Mouse (Mus musculus) megakaryocyte-erythroid progenitor cell, adult 5-6 weeks (primary cell): ENCODE measurements around the gene Slc38a4. TPM values are rescaled to one million over a fixed set of nuclear protein-coding genes. Genes with fewer than 3 reads are reported as not detected.

Experiments
- ATAC-seq: replicated peaks from 2 replicates; pipeline ENCODE4 v1.8.0; 2016; ENCODE audit warnings: mild to moderate bottlenecking, inconsistent platforms; ENCODE audit not compliant: severe bottlenecking, poor library complexity, low FRiP score, low TSS enrichment
- total RNA-seq, 2 experiments: library from RNA; stranded (forward) in 1 of 2; stranded (reverse) in 1 of 2; fragments of 200-1000, 215-1000 nt in 1 of 2; fragments of >200 nt in 1 of 2; fragmentation: Nextera tagmentation in 1 of 2; gene quantifications; 2 replicates each; pipeline ENCODE4 v1.2.3; 2014 to 2017

Slc38a4 gene
- total RNA-seq, 2 experiments from 2014 or later = not detected

DNA sequence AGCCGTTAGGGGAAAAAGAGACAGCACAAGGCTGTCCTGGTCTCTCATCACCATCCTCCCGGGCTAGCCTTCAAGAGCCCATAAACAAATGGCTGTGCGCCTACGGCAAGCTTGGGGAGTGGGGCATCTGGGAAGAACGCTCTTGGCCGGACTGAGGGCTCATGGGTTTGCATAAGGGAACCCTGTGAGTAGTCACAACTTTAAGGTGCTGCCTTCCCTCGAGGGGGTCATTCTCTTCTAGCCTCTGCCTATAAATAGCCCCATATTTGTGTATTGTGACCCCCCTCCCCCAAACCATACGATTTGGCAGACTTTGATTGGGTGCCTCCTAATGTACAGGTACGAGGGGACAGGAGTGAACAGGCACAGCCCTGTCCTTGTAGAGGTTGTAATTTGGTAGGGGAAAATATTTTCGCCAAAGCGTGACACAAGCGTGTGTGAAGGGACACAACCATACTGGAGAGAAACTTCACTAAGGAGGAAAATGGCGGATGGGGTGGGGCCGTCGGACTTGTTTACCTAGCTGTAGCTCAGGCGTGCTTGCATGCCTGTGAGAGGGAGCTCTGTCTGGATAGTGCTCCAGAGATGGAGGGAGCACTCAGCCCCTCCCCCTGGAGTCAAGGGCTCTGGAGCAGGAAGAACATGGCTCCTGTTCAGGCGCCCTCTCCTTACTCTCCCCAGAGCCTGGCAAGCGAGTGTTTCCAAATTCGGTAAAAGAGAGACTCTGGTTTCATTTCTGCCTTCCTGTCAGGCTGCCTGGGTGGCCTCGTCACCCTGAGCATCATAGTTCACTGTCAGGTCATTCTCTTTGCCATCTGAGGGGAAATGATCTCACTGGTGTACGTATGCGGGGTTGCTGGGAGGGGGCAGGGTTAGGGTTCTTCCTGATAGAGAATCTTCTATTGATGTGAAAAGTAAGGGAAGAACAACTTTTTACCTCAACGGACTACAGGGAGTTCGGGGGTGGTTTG is 3.6 kb upstream of the Slc38a4 start:
- ATAC-seq = no peak

DNA sequence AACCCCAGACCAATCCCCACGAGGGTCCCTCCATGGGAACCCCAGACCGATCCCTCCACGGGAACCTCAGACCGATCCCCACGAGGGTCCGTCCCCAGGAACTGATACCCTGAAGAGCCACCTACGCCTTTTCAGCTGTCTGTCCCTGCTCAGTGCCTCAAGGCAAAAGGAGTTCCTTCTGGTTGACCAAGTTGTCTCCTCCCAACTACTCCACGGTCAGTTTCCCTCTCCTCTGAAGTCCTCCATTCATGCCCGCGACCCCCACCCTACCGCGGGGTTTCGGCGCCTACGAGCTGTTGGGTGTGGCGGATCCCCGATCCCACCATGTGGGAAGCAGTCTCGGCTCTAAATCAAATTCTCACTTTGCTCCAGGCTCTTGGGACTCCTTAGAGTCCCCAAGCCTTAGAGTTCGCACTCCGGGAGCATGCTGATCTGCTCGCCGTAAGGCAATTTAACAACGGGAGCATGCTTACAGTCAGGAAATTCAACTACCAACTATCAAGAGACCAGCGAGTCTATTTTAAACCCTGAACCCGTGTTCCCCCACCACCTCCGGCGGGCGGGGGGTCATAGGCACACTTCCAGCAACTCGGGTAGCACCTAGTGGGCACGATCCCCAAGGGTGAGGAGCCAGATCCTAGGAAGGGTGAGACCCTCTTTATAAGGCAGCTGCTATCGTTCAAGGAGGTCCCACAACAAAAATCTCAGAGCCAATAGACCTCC is 828 bp downstream of the Slc38a4 start:
- ATAC-seq = no peak

DNA sequence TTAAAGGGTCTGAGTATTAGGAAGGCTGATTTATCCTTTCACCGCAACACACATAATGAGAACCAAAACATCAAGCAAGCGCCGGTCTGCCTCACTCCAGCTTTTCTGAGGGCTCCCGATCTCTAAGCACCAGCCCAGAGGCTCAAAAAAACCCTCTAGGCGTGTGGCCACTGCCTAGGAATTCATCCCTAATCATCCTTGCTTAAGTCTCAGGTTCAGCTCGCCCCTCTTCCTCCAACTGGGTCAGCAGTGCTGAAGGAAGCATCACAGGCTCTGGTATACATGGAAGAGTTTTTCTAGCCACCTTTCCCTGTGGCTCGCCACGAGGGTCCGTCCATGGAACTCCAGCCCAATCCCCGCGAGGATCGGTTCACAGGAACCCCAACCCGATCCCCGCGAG is 1.6 kb downstream of the Slc38a4 start:
- ATAC-seq = no peak

DNA sequence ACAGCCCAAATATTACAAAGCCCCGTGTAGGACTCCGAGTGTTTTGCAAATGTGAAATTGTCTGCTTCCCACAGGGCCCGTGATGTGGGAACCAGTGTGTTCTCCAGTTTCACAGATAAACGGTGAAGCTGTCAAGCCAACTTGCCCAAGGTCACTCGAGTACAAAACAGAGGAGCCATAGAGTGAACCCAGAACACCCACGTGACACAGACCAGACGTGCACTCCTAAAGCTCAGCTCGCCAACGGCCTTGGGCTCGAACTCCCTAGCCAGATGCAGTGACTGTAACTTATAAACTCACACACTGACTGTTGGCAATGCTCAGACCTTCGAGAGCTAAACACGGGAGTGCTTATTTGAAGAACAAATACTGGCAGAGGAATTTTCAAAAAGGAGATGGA is 5.3 kb downstream of the Slc38a4 start:
- ATAC-seq = no peak

DNA sequence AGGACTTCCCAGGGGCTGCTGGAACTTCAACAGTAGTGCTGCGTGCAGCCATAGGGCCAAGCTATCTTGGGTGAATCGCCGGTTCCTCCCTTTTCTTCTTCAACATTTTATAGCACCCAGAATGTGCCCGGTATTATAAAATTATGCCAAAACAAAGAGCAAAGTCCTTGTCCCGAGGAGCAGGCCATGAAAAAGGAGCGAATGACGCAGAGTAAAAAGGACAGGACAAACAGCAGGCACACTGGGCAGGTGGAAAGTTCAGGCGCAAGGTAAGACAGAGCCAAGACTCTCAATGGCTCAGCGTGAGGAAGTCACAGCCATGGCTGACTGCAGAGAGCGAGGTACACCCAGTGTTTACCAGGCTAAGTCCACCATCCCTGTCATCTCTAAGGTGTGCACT is 5.7 kb downstream of the Slc38a4 start:
- ATAC-seq = no peak

DNA sequence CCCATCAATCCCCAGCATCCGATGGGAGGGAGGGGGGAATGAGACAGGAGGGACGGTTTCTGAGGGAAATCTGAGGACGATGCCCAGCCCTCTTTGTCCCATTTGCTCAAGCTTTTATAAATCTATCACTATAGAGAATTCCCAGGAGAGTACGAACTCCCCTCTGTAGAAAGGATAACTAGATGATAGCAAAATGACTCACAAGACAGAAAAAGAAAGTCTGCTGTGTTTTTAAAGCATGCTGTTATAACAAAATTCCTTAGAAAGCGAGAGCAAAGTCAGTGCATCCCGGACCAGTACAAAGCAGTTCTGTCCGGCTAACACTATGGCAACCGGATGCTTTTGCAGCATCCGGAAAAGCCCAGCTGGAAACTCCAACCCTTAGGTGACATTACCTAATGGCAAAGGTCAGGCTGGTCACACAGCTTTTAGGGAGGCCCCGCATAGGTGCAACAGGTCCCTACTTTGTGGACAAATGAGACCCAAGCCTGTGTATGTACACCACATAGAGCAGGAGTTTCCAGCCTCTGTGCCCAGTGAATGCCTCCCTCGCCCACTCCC is 6.4 kb downstream of the Slc38a4 start:
- ATAC-seq = no peak

DNA sequence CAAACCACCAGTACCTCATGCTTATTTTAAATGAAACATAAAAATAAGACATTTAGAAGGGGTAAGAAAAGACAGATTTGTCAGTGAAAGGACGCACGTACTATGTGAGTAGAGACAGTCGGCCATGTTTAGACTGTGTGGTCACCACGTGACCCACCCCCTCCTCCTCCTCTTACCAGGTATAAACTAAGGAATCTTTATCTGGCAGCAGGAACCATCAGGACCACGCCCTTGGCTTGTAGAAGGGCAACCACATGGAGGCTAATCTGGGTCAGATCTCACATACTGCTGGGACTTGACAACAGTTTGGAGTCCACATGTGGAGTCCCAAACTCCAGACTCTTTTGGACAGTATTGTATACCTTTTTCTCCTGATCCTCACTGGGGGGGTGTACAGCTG is 7.5 kb downstream of the Slc38a4 start:
- no peak for ATAC-seq

DNA sequence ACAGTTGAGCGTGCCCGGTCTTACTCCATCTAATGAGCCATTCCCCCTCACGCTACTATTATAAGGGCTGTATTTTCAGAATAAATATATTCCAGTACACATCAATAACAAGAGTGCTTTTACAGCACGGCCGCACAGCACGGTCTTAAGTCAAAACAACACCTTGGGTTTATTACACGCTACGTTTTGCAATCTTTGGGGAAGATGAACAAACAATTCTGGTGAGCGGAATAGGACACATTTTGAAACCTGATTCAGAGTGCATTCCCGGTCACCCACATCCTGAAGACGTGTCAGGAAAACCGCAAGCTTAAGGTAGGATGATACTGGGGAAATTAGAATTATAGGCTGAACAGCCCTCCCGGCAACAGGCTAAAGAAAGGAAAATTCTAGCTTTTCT is 11.8 kb downstream of the Slc38a4 start:
- no peak for ATAC-seq

DNA sequence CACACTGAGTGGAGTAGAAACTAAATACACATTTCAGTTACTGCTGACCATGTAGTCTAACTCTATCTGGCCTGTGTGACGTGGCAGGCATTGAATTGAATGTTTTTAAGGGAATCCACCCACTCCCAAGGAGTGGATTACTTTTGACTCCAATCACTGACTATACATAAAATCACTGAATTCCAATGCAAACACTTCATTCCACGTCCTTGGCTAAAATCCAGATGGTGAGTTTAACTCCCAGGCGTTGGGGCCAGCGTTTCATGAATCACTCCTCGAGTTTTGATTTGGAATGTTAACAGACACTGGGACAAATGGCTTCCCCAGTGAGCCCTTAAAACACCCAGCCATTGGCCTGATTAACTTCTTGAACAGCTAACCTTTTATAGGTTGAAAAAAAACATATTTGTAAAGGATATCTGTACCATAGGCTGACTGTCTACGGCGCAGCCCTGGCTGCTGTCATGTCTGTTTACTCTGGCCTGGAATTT is 13.7 kb downstream of the Slc38a4 start:
- no peak for ATAC-seq

DNA sequence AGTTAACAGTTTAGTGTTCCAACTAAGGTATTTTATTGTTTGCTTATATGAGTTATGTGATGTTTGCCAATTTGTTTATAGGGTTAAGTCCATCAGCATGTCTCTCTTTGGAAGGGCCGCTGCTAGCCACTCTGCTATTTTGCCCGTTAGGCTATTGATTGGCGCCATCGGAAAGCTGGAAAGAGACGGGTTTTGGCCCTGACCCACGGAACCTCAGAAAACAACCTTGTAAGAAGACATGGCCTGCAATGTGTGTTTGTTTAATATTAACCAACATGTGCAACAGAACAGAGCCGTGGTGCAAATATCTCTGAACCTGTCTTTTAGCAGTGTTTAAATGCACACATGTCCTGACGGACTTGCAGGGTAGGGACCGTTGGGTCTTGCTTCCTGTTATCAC is 14.6 kb downstream of the Slc38a4 start:
- no peak for ATAC-seq

DNA sequence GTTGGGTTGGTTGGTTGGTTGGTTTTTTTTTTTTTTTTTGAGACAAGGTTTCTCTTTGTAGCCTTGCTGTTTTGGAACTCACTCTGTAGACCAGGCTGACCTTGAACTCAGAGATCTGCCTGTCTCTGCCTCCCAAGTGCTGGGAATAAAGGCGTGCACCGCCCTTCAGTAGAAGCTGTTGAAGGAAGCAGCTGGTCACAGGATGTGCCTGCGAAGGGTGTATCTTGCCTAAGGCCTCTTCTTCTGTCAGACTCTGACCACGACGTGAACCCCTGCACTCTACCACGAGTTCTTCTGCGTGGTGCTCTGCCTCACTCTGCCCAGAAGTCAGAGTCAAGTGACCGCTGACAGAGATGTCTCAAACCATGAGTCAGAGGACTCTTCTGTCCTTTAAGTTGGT is 18.0 kb downstream of the Slc38a4 start:
- no peak for ATAC-seq

DNA sequence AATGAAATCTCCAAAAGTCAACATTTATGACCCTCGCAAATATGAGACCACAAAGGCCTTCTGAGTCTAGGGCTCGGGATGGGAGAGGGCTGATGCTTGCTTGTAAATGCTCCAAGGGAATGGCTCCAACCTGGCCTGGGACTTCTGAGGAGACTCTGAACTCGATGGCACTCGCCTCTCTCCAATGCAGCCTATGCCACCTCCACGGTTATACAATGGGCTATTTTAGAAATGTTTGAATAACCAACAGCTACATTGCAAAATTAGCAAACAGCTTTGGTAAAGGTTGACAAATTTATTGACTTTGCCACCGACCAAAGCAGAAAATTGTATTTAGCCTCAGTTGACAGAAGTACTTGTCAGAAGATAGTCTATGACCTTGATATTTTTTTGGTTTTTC is 19.9 kb downstream of the Slc38a4 start:
- no peak for ATAC-seq

DNA sequence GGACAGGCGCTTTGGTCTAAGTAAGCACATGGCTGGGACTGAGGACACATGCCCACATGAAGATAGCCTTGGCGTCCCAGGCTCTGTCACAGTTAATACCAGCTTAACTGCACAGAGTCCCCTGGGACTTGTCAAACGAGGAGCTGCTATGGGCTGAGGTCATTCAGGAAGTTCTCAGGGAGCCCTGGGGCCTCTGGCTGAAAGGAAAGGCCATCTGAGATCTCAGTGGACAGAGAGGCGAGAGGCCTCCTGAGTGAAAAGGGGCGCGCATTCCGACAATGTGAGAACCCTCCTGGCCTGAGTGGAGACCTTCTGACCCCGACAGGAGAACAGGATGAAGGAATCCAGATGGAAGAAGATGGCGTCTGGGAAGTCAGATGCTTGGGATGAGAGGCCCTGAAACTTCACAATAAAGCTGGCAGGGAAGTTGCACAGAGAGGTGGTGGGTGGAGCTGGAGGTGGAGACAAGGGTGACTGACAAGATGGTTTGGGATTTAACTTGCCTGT is 22.2 kb downstream of the Slc38a4 start:
- ATAC-seq = no peak

DNA sequence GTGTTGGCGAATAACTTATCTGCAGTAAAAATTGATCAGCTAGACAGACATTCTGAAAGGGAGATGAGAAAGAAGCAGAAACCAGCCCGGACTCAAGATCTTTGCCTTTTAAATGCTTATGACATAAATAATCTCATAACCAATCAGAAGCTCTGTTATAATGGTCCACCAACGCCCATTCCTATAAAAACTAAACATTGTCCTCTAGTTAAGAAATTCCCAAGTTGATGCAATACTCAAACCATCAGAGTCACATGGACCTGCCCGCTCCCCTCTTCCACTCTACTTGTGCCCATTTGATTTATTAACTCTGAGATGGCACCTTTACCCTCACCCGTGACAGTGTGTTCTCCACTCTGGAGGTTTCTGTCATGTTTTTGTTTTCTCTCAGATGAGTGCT is 23.9 kb downstream of the Slc38a4 start:
- ATAC-seq = no peak

DNA sequence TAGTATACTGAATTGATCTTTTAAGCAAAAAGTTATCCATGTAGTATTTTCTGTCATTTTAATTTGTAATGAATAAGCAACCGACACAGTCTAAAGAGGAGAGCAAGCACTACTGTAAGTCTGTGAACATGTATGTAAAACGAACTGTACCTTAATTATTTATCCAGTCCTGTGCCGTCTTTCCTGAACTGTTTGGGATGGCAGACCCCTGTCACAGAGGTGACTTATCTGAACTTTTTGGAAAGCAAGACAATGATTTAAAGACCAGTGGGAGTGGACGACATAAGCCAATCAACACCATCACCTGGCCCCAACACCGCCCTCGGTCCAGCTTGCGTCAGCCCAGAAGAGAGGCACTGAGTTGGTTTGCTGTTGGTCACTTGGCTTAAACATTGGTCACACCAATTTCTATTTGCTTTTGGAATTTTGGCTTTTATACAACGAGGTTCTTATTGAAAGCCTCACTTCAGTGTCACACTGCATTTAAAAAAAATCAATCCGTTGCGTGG is 24.7 kb downstream of the Slc38a4 start:
- no peak for ATAC-seq

DNA sequence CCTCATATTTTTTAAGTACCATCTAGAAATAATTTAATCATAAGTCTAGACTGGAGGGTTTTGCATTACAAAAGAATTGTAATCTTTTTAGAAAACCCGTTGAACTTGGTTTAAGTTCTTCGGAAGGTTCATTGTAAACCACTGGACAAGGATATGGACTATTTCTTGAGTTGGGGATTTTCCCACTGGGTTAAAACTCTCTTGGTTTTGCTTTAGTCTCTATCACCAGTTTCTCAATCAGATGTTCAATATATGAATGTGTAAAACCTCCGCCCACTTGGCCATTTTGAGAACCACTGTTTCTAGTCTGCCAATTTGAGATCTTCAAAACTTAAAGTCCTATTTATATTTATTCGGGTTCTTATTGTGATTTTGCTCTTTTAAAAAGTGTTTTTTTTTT is 25.6 kb downstream of the Slc38a4 start:
- no peak for ATAC-seq

DNA sequence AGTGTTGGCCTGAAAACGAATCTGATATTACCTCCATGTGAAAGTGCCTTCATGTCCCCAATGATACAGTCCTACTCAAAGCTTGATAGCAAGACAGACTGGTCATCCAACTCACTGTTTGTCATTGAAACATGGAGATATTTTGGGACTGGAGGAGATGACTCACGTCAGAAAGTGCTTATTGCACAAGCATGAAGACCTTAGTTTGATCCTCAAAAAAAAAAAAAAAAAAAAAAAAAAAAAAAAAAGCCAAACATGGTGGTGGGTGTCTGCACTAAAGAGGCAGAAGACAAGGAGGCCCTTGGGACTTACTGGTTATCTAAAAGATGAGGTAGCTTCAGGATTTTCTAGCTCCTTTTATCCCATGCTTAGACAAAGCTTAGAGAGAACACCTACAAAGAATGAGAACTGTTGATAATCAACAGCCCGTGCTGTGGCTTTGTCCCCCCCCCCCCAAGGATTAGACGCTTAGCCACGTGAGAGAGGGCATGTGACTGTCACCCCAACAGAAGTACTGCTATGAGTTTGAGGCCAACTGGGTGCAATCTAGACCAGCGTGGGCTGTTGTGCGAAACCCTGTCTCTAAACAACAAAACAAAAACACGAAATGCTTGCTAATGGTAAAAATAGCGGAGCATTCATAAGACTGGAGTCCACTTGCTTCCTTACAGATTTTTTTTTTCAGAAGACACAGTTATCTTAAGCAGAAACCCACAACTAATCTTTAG is 26.5 kb downstream of the Slc38a4 start:
- ATAC-seq = no peak

DNA sequence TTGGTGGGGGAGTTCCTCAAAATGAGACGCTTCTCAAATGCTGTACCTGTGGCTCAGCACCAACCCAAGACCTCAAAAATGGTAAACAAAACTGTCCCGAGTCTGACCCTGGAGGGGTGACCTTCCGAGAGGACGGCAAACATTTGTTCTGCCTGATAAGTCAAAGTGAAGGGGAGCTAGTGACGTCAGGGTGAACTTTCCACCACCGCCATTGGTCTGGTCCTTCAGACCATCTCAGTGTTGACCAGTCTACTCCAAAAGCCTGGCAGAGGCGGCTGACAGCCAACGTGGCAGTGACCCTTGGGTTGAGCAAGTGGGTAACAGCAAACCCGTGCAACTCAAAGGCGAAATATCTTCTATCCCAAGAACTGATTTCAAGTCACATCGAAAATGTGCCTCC is 27.1 kb downstream of the Slc38a4 start:
- ATAC-seq = no peak

DNA sequence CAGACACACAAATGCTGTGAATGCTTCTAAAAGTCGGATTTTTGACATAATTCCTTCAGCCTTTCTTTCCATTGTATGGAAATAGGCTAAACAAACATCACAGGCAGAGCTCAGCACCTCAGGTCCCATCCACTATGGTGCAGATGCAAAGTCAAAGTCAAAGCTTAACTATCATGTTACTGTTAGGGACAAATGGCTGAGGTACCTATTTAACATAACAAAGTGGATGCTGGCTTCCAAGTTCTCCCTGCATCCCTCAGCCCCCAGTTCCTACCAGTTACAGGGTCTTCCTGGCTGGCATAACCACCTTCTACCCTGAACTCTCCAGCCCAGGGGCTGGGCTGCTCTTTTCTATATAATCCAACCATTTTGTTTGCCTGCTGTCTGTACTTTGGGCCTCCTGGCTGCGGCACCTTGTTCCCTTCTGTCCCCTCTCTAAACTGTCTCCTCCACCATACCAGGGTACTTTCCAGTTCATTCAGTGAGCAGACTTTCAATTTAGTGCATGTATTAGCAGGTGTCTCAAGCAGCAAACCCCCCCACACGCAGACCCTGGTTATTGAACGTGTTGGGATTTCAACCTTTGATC is 27.6 kb downstream of the Slc38a4 start:
- no peak for ATAC-seq
